Mouse (Mus musculus) retina, embryonic 14.5 days (tissue): ENCODE measurements around the gene Lsamp.

ENCODE experiments used
- DNase-seq: peaks from one replicate; pipeline ENCODE4 v3.0.0-alpha.2; 2015; ENCODE audit warnings: low spot score

Gene Lsamp

DNA sequence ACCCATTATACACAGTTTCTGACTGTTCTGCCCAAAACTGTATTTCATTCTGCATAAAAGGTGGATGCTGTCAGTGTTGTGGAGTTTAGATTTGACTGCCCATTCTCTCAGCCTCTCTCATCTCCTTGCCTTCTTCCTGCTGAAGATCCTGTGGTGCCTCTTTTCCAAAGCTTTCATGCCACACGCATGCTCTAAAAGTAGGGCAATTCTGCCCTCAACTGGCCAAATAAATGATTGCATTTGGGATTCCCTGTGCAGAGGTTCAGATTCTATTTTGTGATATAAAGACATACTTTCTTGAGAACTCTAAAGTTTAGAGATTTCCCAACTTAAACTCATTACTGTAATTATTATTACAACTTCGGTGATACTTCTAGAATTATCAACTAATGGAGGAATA is 1260.5 kb downstream of the Lsamp start:
- peak; percentile 85 for DNase-seq

DNA sequence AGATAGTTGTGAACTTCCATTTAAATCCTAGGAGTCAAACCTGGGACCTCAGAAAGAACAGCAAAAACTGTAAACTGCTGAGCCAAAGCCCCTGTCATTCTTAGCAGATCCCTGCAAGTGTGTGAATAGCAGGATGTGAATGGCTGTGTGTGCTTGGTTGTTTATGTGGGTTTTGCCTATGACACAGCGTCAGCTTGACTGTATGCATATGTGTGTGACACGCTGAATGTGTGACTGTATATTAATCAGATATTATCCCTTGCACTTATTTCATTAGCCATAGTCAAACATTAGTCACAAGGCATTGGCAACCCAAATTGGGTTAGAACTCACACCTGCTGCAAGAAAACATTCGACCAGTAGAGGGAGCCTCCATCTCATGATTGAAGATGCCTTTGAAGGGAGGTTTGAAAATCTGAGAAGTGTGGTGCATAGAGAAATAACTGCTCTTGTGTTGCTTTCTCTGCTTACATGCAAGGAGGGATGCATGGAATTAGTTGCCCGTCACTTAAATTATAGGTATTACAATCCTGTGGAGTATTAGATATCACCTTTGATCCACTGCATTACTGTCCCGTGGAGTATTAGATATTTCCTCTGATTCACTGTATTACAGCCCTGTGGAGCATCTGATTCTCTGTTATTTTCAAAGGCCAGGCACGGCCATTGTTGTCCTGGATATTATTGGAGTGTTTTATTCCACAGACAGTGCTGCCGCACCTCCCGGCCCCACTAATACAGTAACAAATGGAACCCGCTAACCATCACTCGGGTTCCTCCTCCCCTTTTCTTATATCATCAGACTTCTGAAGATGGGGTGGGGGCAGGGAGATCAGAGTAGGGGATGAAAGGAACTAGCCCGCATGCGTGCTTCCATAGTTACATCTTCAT is 1274.2 kb downstream of the Lsamp start:
- peak; percentile 89 for DNase-seq

- DNase-seq: peak; percentile 17
These were observed 1292.0 kb downstream of the Lsamp start for GRCm38 (mm10) chr16:41275999-41276671.

DNA sequence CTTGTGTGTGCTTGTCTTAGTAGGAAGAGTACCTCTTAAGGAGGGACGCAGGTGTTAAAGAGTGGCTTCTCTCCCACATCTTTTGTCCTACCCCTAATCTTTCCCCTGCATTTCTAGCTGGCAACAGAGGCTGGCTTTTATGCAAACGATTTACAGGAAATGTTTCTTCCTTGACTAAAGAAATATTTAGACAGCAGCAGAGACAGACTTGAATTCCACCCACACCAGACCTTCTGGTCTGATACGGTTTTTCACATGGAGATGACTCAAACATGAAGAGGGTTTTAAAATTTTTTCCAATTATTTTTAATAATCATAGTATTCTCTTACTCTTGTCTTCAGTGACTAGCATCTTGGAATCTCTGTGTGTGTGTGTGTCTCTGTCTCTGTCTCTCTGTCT is 1333.8 kb downstream of the Lsamp start:
- DNase-seq: no peak

DNA sequence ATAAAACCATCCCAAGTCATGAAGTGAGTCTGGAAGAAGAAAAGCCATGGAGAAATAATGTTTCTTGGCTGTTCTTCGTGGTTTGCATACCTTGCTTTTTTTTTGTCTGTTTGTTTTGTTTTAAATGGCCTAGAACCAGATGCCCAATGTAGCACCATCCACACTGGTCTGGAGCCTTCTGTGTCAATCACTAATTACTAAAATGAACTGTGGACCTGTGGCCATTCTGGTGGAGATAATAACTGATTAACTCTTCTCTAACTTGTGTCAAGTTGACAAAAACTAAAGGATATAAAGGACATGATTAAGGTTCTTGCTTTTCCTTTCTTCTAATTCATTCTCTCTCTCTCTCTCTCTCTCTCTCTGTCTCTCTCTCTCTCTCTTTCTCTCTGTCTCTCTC is 1359.3 kb downstream of the Lsamp start:
- DNase-seq: no peak

DNA sequence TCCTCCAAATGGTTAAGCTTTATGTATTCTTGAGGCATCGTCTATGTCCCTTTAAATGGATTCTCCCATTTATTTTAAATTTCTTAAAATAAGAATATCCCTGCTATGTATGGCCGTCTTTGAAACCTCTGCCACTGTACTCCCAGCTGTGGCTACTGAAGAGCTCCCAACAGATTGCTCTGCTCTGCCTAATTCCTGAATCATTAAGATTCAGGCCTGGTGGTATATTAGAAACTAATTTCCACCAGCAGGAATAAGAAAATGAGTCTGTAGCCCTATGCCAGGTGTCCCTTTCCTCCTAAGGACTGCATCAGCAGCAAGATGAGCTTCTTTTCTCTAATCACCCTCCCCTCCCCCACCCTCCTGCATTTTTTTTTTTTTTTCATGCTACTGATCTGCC is 1381.0 kb downstream of the Lsamp start:
- no peak for DNase-seq

GRCm38 (mm10) chr16:41383702-41384101 is 1399.5 kb downstream of the Lsamp start:
- DNase-seq: no peak

DNA sequence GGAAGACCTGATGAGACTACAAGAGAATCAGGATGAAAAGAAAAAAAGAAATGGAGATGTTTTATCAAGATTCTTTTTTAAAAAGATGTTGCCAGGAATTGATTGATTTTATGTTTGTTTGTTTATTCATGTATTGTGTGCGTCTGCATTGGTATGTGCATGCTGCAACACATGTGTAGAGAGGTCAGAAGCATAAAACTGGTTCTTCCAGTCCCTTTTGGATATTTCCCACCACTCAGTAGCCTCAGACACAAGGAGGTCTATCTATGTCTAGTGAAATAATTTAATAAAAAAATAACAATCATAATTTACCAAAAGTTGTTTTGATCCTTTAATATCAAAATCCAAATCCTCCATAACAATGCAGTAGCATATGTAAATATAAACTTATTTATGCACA is 1400.1 kb downstream of the Lsamp start:
- DNase-seq: no peak

- no peak for DNase-seq
These were observed 1424.7 kb downstream of the Lsamp start for GRCm38 (mm10) chr16:41408850-41409249.

GRCm38 (mm10) chr16:41410671-41411070 is 1426.5 kb downstream of the Lsamp start:
- no peak for DNase-seq

DNA sequence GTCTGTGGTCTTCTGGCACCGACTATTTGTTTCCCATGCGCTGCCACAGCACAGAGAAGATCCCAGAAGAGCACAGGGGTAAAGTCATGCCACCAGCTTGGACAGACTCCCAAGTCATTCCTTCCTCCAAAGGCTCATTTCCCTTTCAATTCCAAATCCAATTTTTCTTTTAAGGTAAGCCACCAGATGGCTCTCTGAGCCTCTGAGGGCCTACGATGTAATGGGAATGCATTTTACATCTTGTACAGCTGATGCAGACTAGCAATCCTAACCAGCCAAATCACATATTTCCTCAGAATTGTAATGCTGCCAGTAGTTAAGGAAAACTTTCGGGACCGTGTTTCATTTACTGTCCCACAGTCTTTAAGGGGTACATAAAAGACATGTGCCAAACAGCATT is 1433.2 kb downstream of the Lsamp start:
- DNase-seq: no peak

- DNase-seq: no peak
These were observed 1483.2 kb downstream of the Lsamp start for GRCm38 (mm10) chr16:41467391-41467790.

DNA sequence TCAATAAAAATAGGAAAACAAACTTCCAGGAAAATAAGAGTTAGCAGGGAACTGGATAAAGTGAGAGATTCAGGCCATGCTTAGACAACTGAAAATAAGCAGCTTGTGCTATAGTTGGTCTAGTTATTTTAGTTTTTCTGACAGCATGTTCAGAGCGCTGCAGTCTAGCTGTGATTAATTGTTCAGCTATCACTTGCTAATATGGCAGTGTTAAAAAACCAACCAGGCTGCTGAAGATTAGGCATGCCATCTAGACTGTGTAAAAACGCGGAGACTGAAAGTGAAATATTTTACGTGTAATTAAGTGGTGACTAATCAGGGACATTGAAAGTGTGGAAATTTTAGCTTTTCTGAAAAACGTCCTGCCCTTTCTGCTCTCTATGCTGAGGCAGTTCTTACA is 1494.5 kb downstream of the Lsamp start:
- no peak for DNase-seq

DNA sequence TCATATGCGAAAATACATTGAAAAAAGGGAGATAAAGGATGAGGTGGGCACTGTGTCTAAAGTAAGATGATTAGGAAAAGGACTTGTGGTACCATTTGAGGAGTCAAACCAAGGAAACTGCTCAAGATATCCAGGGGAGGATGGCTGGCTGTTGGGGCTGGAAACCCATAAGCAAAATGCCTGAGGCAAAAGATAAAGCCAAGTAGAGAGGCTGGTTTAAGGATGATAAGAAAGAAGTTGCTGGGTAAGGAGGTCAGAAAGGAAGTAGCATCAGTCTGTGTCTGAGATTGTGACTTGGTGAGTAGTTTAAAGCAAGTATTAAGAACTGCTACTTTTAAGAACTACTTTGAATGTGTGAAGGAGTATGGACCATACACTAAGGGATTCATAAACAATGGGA is 1497.7 kb downstream of the Lsamp start:
- no peak for DNase-seq

GRCm38 (mm10) chr16:41510915-41511552 is 1526.9 kb downstream of the Lsamp start:
- peak; percentile 51 for DNase-seq

DNA sequence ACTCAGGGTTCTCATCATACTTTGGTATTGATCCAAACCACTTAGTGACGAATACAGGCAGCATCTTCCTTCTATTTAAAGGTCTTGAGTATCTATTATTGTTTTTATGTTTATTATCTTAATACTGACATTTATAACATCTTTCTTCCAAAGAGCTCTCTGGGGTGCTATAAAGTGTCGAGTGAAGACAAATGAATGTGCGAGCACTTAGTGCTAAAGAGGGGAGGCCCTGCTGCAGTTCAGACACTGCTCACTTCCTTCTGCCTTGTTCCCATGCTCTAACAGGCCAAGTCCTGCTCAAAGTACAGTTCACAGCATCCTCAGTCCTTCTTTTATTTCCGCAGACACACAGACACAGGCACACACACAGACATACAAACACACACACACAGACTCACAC is 1537.4 kb downstream of the Lsamp start:
- DNase-seq: no peak

DNA sequence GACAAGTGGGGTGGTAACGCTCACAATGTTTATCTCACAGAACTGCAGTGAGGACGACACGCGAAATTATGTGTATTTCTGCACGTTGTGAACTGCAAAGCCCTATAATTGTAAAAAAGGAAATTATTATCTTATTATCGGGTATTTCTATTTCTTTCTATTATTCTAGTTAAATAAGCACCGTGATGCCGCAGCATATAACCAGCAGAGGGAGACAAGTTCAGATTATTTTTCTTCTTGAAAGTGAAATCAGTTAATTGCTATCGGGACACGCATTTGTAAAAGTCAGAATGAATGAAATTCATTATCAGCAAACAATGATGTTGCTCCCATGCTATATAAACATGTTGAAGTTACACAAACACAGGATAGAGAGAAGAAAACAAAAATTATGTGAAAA is 1540.1 kb downstream of the Lsamp start:
- peak; percentile 67 for DNase-seq

DNA sequence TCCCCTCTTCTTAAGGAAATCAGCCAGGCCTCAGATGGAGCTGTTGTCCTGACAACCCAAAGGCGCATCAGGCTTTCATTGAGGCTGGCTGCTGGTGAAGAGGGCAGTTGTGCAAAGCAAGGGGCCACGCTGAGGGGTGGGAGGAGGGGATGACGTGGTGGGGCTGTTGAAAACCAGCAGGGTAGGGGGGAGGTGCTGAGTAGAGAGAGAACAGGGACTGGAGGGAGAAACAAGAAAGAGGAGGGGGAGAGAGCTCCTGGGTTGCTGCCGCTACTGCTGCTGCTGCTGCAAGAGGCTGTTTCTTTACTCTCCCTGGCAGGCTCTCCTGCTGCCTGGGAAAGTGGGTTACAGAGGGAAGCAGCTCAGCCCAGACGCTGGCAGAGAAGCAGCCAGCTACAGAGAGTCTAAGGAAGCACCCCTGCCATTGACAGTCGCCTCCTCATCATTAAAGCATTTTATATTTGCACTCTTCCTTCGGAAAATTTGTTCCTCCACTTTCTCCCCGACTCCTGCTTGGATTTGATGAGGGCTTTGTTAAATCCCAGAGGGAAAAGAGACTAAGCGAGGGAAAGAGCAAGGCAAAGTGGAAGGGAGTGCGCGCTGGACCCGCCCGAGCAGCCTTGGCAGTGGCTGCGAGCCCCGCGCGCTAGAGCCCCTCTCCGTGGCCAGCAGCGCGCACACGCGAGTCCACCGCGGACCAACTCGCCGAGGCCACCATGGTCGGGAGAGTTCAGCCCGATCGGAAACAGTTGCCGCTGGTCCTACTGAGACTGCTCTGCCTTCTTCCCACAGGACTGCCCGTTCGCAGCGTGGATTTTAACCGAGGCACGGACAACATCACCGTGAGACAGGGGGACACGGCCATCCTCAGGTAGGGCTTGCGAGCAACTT is 1548.7 kb downstream of the Lsamp start:
- DNase-seq: peak; percentile 88

GRCm38 (mm10) chr16:41533686-41534085 is 1549.5 kb downstream of the Lsamp start:
- peak; percentile 37 for DNase-seq

DNA sequence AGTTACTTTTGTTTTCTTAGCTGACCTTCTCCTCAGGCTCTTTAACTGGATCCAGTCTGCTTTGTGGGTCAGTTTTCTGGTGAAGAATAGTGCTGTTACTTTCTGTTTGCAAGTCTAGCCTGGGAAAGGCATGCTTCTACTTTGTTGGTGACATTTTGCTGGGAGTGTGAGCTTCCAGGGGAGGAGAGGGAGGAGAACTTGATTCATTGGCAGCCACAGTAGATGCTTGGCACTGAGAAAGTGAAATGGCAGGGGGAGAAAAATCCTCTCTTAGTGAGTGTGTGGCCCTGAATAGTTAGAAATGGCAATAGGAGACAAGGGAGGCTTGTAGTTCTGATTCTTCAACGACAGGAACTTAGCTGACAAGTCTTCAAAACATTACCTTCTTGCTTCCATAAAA is 1551.6 kb downstream of the Lsamp start:
- no peak for DNase-seq

- peak; percentile 32 for DNase-seq
These were observed 1558.5 kb downstream of the Lsamp start for GRCm38 (mm10) chr16:41542641-41543040.

- DNase-seq: peak; percentile 16
These were observed 1567.0 kb downstream of the Lsamp start for GRCm38 (mm10) chr16:41551164-41551563.
